Mouse (Mus musculus) lung, postnatal 4 days (tissue): ENCODE measurements at regions not wholly inside any gene's neighbourhood (a gene's known extent, or its start where the extent isn't known, plus 50 kb on each side); places are given as distances from the start of the nearest gene placed in this dataset.

Source experiments
- DNase-seq, 2 experiments: peaks; one replicate each; pipeline ENCODE4 v3.0.0; 2021

DNA sequence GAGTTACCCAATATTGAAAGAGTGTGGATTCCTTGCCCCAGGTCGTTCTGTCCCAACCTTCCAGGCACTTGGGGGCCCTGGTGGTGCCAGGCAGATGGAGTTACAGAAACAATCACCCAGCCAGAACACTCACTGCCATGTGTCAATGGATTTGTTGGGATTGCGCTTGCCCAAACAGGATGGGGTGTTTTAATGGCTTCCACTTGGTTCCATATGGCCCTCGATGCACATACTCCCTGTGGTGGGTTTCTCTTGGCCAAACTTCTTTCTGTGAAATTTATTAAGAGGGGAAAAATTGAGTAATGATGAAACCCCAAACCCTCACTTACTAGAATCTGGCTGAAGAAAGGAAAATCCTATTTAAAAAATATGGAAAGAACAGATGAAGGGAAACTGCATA lies 146.8 kb downstream of the Spata18 start:
- DNase-seq: no peak

DNA sequence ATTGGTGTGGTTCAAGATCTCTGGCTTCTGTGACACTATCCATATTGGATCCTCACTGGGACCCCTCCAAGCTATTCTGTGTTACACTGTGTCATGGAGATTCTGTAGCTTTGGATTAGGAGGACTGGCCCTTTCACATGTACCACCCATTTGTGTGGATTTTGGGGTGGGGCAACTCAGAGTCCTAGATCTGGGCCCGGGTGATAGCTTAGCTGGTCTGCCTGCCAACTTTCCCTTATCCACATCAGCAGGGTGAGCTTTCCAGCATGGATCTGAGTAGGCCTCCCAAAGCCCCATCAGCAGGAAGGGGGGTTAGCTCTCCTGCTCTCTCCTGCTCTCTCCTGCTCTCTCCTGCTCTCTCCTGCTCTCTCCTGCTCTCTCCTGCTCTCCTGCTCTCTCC lies 152.3 kb downstream of the Spata18 start:
- no peak for DNase-seq

DNA sequence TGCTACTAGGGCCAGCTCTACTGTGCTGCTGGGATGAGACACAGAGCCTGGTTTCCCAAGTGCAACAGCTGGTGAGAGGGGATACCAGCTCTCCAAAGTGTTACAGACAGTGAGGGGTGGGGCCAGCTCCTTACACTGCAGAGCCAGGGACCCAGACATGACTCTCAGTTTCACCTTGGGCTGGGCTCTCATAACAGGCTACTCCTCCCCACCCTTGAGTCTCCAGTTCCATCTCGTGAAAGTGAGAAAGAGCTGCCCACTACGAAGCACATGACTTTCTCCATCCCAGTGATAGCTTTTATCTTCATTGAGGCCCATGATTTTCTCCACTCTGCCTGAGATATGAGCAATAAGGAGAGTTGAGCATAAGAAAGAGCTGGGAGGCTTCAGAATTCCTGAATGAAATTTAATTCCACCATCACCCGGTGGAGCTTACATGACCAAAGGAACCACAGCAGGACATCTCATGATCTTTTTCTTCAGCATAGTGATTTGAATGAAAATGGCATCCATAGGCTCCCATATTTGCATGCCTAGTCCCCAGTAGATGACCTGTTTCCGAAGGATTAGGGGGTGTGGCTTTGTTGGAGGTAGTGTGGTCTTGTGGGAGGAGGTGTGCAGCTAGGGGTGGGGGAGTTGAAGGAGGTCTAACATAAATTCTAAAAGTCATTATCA lies 153.5 kb downstream of the Spata18 start:
- no peak for DNase-seq

DNA sequence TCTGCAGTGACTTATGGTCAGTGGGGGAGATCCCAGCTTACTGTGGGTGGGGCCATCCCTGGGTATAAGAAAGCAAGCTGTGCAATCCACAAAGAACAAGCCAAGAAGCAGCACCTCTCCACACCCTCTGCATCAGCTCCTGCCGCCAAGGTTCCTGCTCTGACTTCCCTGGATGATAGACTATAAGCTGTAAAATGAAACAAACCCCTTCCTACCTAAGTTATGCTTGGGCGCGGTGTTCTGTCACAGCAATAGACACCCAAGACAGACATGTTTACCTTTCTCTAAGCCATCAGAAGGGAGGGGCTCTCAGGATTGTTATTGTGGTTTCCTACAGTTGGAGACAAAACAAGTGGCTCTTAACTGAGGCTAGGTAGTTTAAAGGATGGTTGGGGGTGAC lies 159.5 kb downstream of the Spata18 start:
- DNase-seq: no peak

DNA sequence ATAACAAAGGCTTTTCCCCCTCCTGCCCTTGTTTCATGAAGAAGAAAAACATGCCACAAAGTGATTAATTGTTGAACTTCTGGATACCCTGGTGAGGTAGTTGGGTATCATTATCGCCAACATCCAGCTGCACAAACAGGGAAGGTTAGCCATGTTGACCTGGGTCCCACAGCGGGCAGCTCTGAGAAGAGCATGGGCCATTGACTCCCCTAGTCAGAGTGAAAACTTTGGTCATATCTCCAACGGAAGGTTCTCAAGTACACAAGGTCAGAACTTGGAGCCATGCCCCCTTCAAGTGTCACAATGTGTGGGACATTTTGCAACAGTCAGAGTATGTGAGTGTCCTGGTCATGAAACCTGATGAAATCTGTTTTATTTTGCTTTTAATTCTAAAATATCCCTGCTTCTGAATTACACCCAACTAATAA lies 159.9 kb downstream of the Spata18 start:
- DNase-seq: no peak

DNA sequence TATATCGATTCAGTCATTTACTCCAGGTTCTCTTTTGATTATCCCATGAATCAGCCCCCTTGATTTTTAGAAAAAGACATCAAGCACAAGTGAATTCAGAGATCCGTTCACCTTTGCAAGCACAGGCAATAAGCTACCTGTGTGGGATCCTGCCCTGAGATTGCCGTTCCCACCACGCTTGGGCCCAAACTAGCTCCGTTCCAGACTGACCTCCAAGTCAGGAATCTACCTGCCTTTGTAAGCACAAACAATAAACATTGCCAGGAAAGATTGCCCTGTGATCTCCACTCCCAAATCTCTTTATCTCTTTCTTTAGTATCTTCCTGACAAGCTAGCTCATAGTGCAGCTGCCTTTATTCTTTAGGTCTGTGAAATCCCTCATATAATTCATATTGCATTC lies 164.6 kb downstream of the Spata18 start:
- DNase-seq: no peak

DNA sequence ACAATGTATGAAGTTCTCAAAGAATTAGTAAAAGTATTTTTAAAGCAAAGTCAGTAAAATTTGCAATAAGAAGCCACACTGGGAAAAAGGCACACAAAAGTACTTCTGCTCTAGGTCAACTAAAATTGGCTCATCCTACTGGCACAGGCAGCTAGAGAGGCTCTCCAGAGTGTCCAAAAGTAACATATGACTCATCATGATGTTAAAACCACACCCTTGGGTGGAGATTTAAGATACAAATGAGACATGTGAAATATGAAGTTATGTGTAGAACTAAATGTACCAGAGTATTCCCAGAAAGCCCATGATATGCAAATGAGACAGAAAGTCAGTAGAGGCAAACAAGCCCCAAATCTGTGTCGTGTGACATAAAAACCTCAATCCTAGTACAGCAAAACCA lies 166.0 kb downstream of the Spata18 start:
- no peak for DNase-seq

DNA sequence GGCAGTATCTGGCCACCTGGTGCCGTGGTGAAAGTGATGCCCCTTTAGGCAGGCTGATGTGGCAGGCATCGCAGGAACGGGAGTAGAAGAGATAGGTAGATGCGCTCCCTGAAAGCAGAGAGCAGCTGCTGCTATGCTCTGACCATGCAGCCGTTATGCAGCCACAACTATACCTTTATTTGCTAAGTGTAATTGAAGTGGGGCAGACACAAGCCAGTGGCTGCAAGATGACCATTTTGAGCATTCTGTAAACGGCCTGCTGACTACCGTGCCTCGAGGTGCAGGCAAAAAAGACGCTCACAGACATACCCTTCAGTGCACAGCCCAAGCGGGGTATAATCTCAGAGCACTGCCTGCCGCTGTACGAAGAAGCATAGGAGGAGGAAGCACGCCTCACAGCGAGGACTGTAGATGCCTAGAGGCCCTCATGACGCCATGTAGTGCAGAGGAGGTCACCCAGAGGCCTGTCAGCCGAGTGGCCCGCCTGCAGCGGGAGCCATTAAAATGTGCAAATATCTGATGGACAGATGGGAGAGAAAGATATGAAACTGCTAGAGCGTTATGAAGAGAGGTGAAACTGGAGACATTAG lies 170.9 kb downstream of the Spata18 start:
- DNase-seq: no peak

DNA sequence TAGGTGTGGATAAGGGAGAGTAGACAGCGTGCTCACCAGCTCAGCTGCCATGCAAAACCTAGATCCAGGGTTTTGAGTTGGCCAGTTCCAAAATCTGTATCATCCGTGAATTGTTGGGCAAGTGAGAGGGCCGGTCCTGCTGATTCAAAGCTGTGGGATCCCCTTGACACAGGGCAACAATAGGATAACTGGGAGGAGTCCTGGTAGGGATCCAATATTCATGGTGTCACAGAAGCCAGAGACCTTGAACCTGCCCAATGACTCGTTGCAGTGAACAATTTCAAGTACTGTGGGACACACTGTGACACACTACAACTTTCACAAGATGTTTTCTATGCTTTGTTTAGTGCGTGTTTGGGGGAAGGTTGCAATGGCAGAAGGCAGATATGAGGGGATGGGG lies 172.2 kb downstream of the Spata18 start:
- no peak for DNase-seq

DNA sequence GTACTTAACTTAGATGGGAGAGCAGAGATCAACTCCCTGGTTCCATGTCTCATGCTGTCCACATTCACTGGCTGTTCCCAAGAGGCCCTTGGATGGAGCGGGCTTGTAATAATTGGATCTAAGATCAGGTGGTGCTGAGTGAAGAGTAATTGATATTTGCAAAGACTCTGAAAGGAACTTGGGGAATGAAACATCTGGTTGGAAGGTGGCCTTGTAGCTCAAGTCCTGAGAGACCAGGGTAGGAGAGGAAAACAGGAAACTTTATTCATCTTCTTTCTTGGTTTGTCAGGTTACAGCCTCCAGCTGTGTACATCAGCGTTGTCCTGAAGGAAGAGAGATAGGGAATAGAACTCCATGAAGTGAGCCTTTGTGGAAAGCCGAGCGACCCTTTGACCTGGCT lies 175.8 kb downstream of the Spata18 start:
- no peak for DNase-seq

DNA sequence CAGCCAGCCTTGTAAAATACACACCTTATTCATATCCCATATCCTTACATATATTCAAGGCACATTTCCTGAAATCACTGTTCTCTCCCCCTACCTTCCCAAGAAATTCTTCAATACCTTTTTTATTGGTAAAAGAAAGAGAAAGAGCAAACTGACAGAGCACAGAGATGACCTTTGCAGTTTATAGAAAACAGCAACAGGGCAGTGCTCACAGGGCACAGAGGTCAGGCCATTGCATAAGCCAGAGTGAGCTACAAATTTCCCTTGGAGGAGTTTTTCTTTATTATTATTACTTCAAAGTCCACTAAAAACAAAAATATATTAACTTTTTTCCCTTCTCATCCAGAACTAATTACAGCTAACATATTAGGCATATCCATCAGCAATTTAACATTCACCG lies 182.5 kb downstream of the Spata18 start:
- DNase-seq: no peak

DNA sequence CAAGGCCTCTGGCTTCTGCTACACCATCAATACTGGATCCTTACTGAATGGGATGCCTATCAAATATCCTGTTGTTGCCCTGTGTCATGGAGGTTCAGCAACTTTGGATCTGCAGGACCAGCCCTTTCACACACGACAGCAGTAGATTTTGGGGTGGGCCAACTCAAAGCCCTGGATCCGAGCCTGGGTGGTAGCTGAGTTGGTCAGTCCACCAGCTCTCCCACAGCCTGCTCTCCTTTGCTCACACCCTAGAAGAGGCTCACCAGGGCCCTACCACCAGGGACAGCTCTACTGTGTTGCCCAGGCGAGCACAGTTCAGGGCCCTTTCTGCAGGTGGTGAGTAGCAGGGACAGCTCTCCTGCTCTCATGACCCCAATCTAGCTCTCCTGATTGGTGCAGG lies 192.6 kb downstream of the Spata18 start:
- no peak for DNase-seq

DNA sequence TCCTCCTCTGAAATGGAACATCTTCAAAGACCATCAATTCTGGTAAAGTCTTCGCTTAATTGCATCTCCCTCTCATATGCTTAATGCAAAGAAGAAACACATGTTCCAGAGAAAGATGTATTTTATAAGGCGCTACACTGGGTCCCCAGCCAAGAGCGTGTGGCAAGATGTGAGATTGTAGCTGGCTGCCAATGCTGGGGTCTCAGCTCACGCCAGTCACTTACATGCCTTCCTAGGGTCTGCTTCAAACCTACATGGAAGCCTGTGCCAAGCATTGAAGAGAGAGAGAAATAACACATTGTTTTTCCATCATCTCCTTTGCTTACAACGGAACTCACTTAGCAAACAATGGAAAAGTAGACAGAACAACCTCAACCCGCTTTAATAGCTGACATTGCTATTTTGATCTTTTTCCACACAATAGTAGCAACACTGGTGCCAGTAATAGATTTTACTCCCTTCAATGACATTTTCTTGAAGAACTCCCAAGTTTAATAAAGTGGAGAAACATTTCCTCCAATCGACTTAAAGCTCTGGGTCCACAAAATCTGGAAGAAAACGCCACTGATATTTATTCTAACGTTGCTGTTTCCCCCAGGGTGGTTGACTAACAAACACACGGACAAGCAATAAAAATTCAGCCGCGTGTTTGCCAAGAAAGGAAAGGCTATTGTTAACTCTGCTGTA lies 195.1 kb downstream of the Spata18 start:
- DNase-seq: peak in 1 of 2 experiments; percentile 62

DNA sequence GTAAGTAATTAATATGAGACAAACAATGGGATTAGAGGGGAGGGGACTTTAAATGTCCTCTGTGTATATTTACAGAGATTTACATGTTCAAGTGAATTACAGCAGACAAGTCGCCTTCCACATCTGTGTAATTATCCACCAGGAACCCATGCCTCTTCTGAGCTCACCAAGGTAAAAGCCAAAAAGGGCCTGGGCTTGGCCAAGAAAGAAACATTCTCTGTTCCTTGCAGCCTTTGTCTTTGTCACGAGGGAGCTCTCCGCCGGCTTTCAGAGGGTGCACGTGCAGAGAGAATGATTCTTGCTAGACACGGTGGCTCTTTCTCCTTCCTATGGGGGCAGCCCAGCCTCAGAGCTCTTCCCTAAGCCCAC lies 195.6 kb downstream of the Spata18 start:
- DNase-seq: peak in 1 of 2 experiments; percentile 29

DNA sequence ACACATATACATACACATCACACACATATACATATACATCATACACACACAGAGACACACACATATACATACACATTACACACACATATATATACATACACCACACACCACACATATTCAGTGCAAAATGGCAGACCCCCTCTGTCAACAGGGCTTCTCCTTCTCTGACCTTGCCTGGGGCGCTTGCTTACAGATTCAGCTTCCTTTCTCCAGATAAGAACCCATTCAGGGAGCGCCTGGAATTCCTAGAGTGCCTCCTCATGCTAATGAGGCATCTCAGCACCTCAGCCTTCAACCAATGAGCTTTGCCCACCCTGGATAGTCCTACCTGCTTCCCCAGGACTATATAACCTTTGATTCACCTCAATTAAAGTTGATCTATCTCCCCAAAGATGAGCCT lies 200.3 kb downstream of the Spata18 start:
- no peak for DNase-seq

DNA sequence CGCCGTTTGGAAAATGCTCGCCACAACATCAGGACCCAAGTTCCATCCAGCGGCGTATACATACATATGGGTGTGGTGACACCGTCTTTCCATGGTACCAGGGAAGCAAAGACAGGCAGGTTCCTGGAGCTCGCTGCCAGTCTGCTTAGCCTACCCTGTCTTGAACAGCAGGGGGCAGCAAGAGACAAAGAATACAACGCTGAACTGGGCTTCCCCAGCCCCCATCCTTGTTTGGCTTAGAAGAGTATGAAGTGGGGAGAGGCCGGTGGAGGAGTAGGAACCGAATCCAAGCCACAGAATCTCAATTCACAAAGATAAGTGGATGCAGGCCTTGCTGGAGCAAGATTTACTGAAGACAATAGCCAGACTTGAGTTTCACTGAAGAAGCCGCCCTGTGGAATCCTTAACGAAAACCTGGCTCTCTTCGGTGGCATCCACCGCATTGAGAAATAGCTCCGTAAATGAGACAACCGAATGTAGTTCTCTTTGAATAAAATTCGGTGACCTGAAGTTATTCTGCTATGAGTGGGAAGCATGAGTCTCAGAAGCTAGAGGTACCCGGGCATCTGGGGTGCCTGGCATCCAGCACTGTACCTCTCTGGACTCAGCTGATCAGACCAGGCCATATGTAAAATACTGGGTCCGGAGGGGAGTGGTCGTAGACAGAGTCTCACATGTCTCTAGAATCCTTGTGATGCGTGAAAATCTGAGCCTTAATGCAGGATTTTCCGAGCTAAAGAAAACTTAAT lies 203.0 kb downstream of the Spata18 start:
- DNase-seq: peak; percentile 66 to 78

DNA sequence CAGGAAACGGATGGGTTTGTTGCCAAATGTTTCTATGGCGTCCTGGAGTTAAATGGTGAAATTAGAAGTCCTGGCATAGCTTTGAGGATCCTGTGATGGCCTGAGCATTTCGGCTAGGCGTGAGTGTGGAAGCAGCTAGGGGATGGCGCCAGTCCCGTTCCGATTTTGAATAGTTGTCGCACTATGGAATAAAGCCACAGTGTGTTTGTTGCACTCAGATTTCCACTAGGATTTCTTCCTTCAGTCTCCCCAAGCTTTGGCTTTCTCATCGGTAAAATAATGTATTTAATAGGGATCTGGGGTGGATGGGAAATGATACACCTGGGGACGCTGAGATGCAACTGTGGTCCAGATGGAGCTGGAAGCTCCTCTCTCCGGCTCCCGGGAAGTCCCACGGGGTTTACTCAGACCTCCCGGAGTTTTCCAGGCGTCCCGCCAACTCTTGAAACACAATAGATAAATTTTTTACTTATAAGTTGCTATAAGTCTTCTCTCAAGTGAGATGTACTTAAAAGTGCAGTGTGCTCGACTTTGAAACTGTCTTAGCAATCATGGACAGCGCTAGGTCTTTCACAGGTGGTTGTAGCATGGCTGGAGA lies 203.7 kb downstream of the Spata18 start:
- peak in 1 of 2 experiments; percentile 39 for DNase-seq

DNA sequence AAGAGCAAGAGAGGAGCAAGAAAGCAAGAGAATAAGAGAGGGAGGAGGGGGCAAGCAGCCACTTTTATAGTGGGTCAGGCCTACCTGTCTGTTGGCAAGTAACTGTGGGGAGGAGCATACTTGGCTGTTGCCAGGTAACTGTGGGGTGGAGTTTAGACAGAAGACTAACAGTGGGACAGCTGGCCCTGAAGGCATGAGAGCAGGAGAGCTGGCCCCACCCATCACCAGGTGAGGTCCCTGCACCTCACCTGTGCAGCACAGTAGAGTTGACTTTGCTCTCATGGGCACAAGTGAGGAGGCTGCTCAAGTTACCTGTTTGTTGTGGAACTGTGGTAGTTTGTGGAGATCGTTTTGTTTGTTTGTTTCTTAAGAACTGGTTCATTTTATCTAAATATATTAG lies 208.1 kb downstream of the Spata18 start:
- DNase-seq: no peak

DNA sequence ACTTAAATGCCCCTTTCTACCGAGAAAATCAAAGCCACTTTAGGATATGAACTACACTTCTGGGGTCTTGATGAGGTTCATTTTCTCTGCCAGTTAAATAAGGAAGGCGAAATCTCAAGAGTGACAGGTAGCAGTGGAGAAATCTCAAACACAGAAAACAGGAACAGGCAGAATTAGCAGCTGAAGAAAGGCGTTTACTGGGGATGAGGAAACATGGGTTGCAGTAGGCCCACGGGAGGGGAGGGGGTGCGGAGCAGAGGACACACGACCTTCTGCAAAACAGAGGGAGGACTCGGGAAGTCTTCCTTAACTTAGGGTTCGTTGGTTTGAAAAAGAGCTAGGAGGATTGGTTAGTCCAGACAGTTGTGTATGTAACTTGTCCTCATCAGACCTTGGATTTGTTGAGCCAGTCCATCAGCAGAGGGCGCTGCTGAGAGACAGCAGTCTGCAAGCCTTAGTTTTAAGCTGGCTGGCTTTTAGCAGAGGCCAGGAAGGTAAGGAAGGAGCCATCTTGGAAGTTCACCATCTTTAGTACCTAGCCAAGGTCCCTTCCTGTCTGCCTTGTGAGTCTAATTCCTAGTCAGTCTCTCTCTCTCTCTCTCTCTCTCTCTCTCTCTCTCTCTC lies 204.0 kb downstream of the Usp46 start:
- DNase-seq: peak; percentile 63 to 71

DNA sequence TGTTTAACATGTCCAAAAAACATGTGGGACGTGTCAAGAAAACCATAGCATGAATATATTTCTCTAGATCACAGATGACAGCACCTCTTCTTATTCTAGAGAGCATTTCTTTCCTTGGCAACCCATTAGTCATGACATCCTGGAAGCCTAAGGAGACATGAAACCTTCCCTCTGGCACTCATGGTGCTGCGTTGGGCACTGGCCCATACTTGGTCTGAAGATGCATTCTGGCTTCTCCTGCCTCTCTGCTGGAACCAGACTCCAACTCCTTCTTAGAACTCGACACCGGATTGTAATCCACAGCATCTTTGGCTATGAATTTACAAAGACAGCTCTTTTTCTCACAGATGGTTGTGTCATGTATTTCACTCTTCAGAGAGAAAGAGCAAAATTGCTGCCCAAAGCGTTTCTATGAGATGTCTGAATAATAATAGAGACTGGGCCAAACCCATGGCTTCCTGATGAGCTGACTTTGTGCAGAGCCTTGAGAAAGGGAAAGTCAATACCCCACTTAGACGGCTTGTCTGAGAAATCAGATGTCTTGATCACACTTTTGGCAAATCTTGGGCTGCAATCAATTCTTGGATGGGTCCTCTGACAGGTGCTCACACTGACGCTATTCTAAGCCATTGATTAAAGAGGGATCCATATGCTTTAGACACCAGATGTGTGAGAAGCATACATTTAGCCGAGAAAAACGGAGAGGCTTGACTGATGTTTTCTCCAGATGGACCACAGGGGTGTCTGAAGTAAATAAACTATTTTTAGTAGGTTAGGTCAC lies 195.4 kb downstream of the Usp46 start:
- DNase-seq: no peak

DNA sequence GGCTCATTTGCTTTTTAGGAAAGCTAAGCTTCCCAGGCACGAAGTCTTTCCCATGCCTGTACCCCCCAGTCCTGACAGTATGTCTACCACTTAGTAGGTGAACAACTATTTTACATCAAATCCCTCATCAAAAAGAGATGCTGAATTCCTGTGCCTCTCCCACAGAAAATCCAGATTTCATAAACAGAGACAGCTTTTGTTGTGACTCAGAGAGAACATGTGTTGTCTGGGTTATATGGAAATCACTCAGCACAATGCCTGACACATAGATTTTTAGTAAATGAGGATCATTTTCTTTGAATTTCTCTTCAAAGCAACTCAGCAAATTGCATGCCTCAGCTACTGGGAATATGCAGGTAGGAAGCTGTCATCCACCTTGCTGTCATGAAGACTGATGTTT lies 193.5 kb downstream of the Usp46 start:
- DNase-seq: no peak

DNA sequence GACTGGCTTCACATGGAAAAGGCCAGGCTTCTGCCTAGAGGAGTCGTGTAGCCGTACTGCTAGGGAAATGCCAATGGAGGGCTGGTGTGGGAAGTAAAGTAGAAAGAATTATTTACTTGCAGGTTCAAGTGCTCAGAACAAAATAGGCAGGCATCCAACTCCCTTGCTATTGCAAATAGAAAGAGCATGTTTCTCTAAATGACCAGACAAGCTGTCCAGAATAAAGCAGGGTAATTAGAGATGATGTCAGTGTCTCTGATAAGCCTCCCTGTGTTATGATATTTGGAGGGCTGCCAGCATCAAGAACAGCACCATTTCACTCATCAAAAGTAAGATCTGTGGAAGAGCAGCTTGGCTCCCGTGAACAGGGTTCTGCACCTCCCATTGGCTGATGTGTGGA lies 192.4 kb downstream of the Usp46 start:
- no peak for DNase-seq
